Mouse (Mus musculus): ENCODE measurements around the gene Paqr8. TPM values are rescaled to one million over a fixed set of nuclear protein-coding genes. Genes with fewer than 3 reads are reported as not detected.

Paqr8 gene
- polyA plus RNA-seq, 1 experiment from 2014 or later, result 16.4 TPM

DNA sequence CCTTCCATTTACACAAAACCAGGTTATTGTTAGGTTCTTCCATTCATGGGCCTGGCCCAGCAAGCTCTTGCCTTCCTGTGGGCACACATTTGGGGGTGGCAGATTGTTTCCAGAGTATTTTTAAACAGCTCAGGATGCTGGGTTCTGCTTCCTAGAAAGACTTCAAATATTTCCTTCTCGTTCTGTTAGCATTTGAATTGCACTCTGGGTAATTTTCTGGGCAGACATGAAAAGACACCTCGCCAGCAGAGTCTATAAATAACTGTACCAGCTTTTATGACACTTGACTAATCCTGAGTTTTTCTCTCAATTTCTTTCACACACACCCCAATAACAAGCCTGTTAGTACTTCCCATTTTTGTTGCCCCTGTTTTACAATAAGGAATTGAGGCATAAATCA lies 50.9 kb downstream of the Paqr8 start:
- no peaks in the 10 kb centered on the region for H3K27me3 ChIP-seq
- no peaks in the 10 kb centered on the region for H3K4me1 ChIP-seq
- no peak overlapping the region for H3K4me3 ChIP-seq
- 79% methylated on average over 2 of the region's 2 CpGs for WGBS
- ATAC-seq (ENCODE audit: low FRiP score), result no peak
- no peak overlapping the region for H3K27ac ChIP-seq
- no peak overlapping the region for H3K9ac ChIP-seq
- H3K36me3 ChIP-seq, result 0 out of 2 replicates have a peak, but pooled peaks cover 6% of the 10 kb centered on the region
- H3K4me2 ChIP-seq (replicated peaks), result no peak overlapping the region
- H3K9me3 ChIP-seq (replicated peaks), result no peaks in the 10 kb centered on the region; the same call in 1 of the 2 replicates

DNA sequence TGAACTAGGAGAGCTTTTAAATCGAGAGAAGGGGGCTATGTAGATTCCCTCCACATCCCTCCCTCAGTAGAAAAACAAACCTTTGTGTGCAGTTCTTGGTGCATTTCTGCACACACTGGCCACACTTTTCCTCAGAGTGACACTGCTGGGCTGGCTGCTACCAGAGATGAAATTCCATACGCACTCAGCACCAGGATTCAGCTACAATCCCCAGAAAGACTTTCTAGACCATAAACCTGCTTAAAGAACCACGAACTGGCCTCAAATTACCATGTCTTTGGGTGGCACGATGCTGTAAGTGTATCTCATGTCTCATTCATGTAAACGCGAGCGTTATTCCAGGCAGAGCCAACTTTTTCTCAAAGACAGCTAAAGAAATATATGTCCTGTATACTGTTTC lies 51.5 kb downstream of the Paqr8 start:
- H3K9me3 ChIP-seq (replicated peaks), result no peaks in the 10 kb centered on the region; the same call in 1 of the 2 replicates
- no peaks in the 10 kb centered on the region for H3K27me3 ChIP-seq
- H3K36me3 ChIP-seq, result 0 out of 2 replicates have a peak, but pooled peaks cover under 1% of the 10 kb centered on the region
- H3K27ac ChIP-seq, result no peak overlapping the region
- no peaks in the 10 kb centered on the region for H3K4me1 ChIP-seq
- WGBS, result 84% methylated on average over 7 of the region's 7 CpGs
- H3K4me2 ChIP-seq (replicated peaks), result no peak overlapping the region
- no peak overlapping the region for H3K4me3 ChIP-seq
- no peak overlapping the region for H3K9ac ChIP-seq
- ATAC-seq (ENCODE audit: low FRiP score), result no peak

DNA sequence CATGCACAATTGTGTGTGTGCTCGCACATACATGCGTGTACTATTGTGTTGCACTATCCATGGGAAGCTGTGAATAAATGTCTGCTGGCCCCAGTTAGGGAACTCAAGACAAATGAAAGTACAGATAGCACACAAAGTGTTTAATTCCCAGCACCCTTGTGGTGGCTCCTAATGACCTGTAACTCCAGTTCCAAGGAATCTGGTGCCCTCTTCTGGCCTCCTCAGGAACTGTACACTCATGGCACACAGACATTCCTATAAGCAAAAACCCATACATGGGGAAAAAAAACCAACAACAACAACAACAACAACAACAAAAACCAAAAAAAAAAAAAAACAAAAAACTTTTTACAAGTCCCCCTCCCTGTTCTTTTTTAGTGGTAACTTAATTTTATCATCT lies 52.6 kb downstream of the Paqr8 start:
- Histone ChIP-seq H3K36me3 (no peaks in the 10 kb centered on the region), H3K4me1 (no peaks in the 10 kb centered on the region), H3K9me3 (replicated peaks) (no peaks in the 10 kb centered on the region; the same call in 1 of the 2 replicates), H3K4me2 (replicated peaks) (no peak overlapping the region), H3K9ac (no peak overlapping the region), H3K4me3 (no peak overlapping the region), H3K27me3 (no peaks in the 10 kb centered on the region), H3K27ac (no peak overlapping the region)
- ATAC-seq (ENCODE audit: low FRiP score), result no peak
- WGBS, result 94% methylated on average over 2 of the region's 2 CpGs

DNA sequence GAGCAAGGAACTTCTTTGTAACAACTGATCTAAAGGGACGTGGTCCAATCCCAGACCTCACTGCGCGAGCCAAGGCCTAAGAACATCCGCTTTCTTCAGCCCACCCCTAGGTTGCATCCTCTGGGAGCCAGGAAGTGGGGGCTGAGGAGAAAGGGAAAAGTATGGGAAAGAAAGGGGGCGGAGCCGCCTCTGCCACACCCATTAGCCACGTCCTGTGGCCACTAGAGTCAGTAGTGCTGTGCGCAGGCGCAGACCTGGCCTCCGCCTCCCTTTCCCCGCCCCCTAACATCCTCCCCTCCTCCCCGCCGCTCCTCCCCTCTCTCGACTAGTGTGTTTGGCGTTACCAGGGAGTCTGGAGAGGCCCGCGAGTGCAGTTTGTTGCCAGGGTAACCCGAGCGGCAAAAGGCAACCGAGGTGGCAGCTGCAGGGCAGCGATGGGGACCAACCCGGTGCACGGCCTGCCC lies 60.9 kb downstream of the Paqr8 start, which contains the start of gene Efhc1:
Efhc1 (plus strand) TSS at position 327 of the 464 bp plus-strand sequence.
- H3K9me3 ChIP-seq (replicated peaks), result no peaks in the 10 kb centered on the region
- H3K4me1 ChIP-seq, result peaks cover 7% of the 10 kb centered on the region
- WGBS, result 1% methylated on average over 18 of the region's 23 CpGs
- no peaks in the 10 kb centered on the region for H3K36me3 ChIP-seq
- peak within 1 kb of the TSS; percentile 87 for H3K27ac ChIP-seq
- H3K9ac ChIP-seq, result peak within 1 kb of the TSS; percentile 70
- H3K4me3 ChIP-seq, result peak within 1 kb of the TSS; percentile 49
- peak; percentile 99 for ATAC-seq (ENCODE audit: low FRiP score)
- no peaks in the 10 kb centered on the region for H3K27me3 ChIP-seq
- H3K4me2 ChIP-seq (replicated peaks), result peak within 1 kb of the TSS; percentile 68

DNA sequence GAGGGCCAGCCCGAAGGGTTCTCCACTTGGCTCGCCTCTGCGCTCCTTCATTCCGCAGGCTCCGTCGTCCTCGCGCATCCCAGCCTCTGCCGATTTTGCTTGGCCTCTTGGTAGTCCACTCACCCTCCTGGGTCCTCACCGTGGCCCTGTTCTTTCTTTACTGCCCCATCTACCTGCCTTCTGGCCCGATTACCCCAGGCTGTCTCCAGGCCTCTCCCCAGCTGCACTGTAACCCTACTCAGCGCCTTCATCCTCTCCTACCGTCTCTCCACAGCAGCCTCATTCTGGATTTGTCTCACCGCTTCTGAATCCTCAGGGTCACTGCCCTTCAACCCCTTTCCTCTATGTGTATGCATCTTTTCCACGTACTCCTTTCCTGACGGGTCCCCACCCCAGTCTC lies 61.4 kb downstream of the Paqr8 start:
- peak overlapping the region; percentile 68 for H3K4me2 ChIP-seq (replicated peaks)
- H3K4me3 ChIP-seq, result peak overlapping the region; percentile 49
- peak overlapping the region; percentile 87 for H3K27ac ChIP-seq
- no peaks in the 10 kb centered on the region for H3K27me3 ChIP-seq
- no peaks in the 10 kb centered on the region for H3K36me3 ChIP-seq
- peaks cover 7% of the 10 kb centered on the region for H3K4me1 ChIP-seq
- peak; percentile 80; the same call in 1 of the 2 replicates for ATAC-seq (ENCODE audit: low FRiP score)
- H3K9me3 ChIP-seq (replicated peaks), result no peaks in the 10 kb centered on the region
- H3K9ac ChIP-seq, result peak overlapping the region; percentile 70
- under 1% methylated on average over 16 of the region's 16 CpGs for WGBS

GRCm38 (mm10) chr1:20954876-20955275 lies 64.5 kb downstream of the Paqr8 start:
- peaks cover 7% of the 10 kb centered on the region for H3K4me1 ChIP-seq
- ATAC-seq (ENCODE audit: low FRiP score), result no peak

GRCm38 (mm10) chr1:20969642-20970041 lies 79.2 kb downstream of the Paqr8 start:
- H3K9ac ChIP-seq, result no peak overlapping the region
- H3K4me2 ChIP-seq (replicated peaks), result no peak overlapping the region
- H3K4me3 ChIP-seq, result no peak overlapping the region
- ATAC-seq (ENCODE audit: low FRiP score), result no peak
- no peaks in the 10 kb centered on the region for H3K27me3 ChIP-seq
- no peaks in the 10 kb centered on the region for H3K9me3 ChIP-seq (replicated peaks)
- H3K36me3 ChIP-seq, result no peaks in the 10 kb centered on the region
- WGBS, result 90% methylated on average over 2 of the region's 2 CpGs
- no peak overlapping the region for H3K27ac ChIP-seq
- no peaks in the 10 kb centered on the region for H3K4me1 ChIP-seq

More at GRCm38 (mm10) chr1:20954876-20955275, 64.5 kb downstream of the Paqr8 start:
- H3K9me3 ChIP-seq (replicated peaks), result no peaks in the 10 kb centered on the region
- 91% methylated on average over 3 of the region's 3 CpGs for WGBS
- no peak overlapping the region for H3K27ac ChIP-seq
- H3K36me3 ChIP-seq, result no peaks in the 10 kb centered on the region
- H3K4me3 ChIP-seq, result no peak overlapping the region
- H3K27me3 ChIP-seq, result no peaks in the 10 kb centered on the region
- H3K4me2 ChIP-seq (replicated peaks), result no peak overlapping the region
- H3K9ac ChIP-seq, result no peak overlapping the region

GRCm38 (mm10) chr1:20973389-20973788 lies 83.0 kb downstream of the Paqr8 start:
- 97% methylated on average over 6 of the region's 6 CpGs for WGBS
- Histone ChIP-seq H3K4me1 (no peaks in the 10 kb centered on the region), H3K4me3 (no peak overlapping the region), H3K27ac (no peak overlapping the region), H3K4me2 (replicated peaks) (no peak overlapping the region), H3K36me3 (no peaks in the 10 kb centered on the region), H3K27me3 (no peaks in the 10 kb centered on the region), H3K9me3 (replicated peaks) (no peaks in the 10 kb centered on the region), H3K9ac (no peak overlapping the region)
- no peak for ATAC-seq (ENCODE audit: low FRiP score)

- no peak overlapping the region for H3K9ac ChIP-seq
- 80% methylated on average over 9 of the region's 9 CpGs for WGBS
- no peak overlapping the region for H3K4me2 ChIP-seq (replicated peaks)
- no peak overlapping the region for H3K27ac ChIP-seq
- no peak overlapping the region for H3K4me3 ChIP-seq
- H3K9me3 ChIP-seq (replicated peaks), result no peaks in the 10 kb centered on the region
- H3K27me3 ChIP-seq, result no peaks in the 10 kb centered on the region
- ATAC-seq (ENCODE audit: low FRiP score), result no peak
- no peaks in the 10 kb centered on the region for H3K36me3 ChIP-seq
- no peaks in the 10 kb centered on the region for H3K4me1 ChIP-seq
Measured at GRCm38 (mm10) chr1:20974341-20975135, 84.1 kb downstream of the Paqr8 start.

DNA sequence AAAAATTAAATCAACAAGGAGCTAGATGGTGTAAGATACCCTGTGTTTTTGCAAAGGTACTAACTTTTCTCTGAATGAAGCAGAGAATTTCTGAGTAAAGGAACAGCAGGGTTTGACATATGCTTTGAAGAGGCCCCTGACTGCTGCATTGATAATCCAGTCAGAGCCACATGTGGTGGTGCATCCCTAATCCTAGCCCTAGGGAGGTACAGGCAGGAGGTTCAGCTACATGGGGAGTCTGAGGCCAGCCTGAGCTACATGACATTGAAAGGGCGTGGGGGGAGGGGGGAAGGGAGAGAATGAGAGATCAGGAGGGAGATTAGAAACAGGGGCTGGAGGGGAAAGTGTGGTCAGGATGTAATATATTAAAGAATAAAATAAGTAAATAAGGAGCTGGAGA lies 90.1 kb downstream of the Paqr8 start:
- H3K9ac ChIP-seq, result no peak overlapping the region
- H3K9me3 ChIP-seq (replicated peaks), result no peaks in the 10 kb centered on the region
- H3K36me3 ChIP-seq, result no peaks in the 10 kb centered on the region
- H3K27ac ChIP-seq, result no peak overlapping the region
- no peak for ATAC-seq (ENCODE audit: low FRiP score)
- H3K4me2 ChIP-seq (replicated peaks), result no peak overlapping the region
- no peak overlapping the region for H3K4me3 ChIP-seq
- H3K4me1 ChIP-seq, result no peaks in the 10 kb centered on the region
- 54% methylated on average over 1 of the region's 1 CpGs for WGBS
- no peaks in the 10 kb centered on the region for H3K27me3 ChIP-seq

DNA sequence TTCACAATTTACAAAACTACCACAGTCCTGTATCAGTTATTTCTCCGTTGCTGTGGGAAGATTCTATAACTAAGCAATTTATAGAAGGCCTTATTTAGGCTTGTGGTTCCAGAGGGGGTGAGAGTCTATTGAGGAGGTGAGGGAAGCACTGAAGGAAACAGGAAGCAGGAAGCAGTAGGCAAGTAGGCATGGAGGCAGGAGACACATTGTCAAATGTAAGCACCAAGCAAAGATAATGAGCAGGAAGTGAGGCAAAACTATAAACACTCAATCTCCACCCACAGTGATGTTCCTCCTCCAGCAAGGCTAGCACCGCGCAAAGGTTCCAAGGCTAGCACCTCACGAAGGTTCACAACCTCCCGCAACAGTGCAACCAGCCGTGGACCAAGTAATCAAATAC lies 91.4 kb downstream of the Paqr8 start:
- no peak overlapping the region for H3K4me3 ChIP-seq
- no peaks in the 10 kb centered on the region for H3K36me3 ChIP-seq
- H3K9ac ChIP-seq, result no peak overlapping the region
- H3K27me3 ChIP-seq, result no peaks in the 10 kb centered on the region
- WGBS, result 92% methylated on average over 6 of the region's 6 CpGs
- H3K9me3 ChIP-seq (replicated peaks), result no peaks in the 10 kb centered on the region
- ATAC-seq (ENCODE audit: low FRiP score), result no peak
- no peak overlapping the region for H3K27ac ChIP-seq
- no peak overlapping the region for H3K4me2 ChIP-seq (replicated peaks)
- no peaks in the 10 kb centered on the region for H3K4me1 ChIP-seq

DNA sequence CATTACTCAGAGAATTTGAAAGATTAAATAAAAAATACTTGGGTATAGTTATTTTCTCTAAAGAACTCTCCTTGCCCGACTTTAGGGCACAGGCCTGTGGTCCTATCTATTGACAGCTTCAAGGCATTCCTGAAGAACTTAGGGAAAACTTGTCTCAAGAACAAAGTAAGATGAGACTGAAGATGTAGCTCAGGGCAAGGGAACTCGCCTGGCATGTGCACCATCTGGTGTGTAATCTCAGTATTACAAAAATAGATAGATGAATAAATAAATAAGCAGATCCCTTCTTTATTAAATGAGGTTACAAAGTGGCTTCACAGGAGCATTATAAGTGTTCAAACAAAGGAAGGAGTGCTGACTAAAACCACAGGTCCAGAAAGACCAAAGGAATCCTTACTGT lies 93.7 kb downstream of the Paqr8 start:
- no peak overlapping the region for H3K4me3 ChIP-seq
- no peak overlapping the region for H3K4me2 ChIP-seq (replicated peaks)
- no peak overlapping the region for H3K27ac ChIP-seq
- no peaks in the 10 kb centered on the region for H3K4me1 ChIP-seq
- no peak for ATAC-seq (ENCODE audit: low FRiP score)
- H3K9ac ChIP-seq, result no peak overlapping the region
- H3K27me3 ChIP-seq, result no peaks in the 10 kb centered on the region
- no peaks in the 10 kb centered on the region for H3K9me3 ChIP-seq (replicated peaks)
- no peaks in the 10 kb centered on the region for H3K36me3 ChIP-seq
- WGBS, result 73% methylated on average over 2 of the region's 2 CpGs

DNA sequence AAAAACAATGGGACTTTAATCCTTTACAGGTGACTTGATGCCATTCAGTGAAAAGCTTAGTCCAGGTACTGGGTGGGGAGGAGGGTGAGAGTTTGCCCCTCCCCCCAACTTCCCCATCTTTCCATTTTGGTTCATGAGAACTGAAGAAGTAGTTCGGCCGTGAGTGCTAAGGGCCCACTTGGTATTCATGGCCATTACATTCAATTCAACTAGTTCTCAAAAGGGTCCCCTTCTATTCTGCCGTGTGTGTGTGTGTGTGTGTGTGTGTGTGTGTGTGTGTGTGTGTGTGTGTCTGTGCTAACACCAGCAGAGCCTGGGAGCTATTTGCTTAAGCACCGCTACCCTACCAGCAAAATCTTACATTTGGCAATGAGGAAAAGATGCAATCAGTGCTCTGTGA lies 94.2 kb downstream of the Paqr8 start:
- Histone ChIP-seq H3K4me2 (replicated peaks) (no peak overlapping the region), H3K4me3 (no peak overlapping the region), H3K4me1 (no peaks in the 10 kb centered on the region), H3K9ac (no peak overlapping the region), H3K36me3 (no peaks in the 10 kb centered on the region), H3K9me3 (replicated peaks) (no peaks in the 10 kb centered on the region), H3K27ac (no peak overlapping the region), H3K27me3 (no peaks in the 10 kb centered on the region)
- 58% methylated on average over 4 of the region's 4 CpGs for WGBS
- peak; percentile 44; the same call in 1 of the 2 replicates for ATAC-seq (ENCODE audit: low FRiP score)

All from hindbrain, embryonic 12.5 days (tissue).